Mouse (Mus musculus): ENCODE measurements around the gene Git2. TPM values are rescaled to one million over a fixed set of nuclear protein-coding genes. Genes with fewer than 3 reads are reported as not detected.

Gene Git2
- polyA plus RNA-seq, 1 experiment from 2014 or later = 52.5 TPM

- Histone ChIP-seq H3K9ac (peak overlapping the region; percentile 84), H3K4me3 (peak overlapping the region; percentile 86), H3K4me1 (peaks cover 8% of the 10 kb centered on the region), H3K27me3 (no peaks in the 10 kb centered on the region), H3K36me3 (peaks cover 46% of the 10 kb centered on the region), H3K9me3 (no peaks in the 10 kb centered on the region), H3K27ac (no peak overlapping the region), H3K4me2 (replicated peaks) (peak overlapping the region; percentile 87)
- no peak for ATAC-seq (ENCODE audit: low FRiP score, low read depth)
- 55% methylated on average over 15 of the region's 15 CpGs for WGBS
Observed at GRCm38 (mm10) chr5:114708491-114708890, 66.8 kb downstream of the Git2 start.

- Histone ChIP-seq H3K27me3 (no peaks in the 10 kb centered on the region), H3K4me1 (peaks cover 8% of the 10 kb centered on the region), H3K9ac (peak within 1 kb of the TSS; percentile 84), H3K9me3 (no peaks in the 10 kb centered on the region), H3K4me2 (replicated peaks) (peak within 1 kb of the TSS; percentile 87), H3K27ac (no peak within 1 kb of the TSS), H3K4me3 (peak within 1 kb of the TSS; percentile 86), H3K36me3 (peaks cover 36% of the 10 kb centered on the region)
- WGBS = 3% methylated on average over 49 of the region's 49 CpGs
- peak; percentile 82 for ATAC-seq (ENCODE audit: low FRiP score, low read depth)
Observed at GRCm38 (mm10) chr5:114707265-114708068, 67.8 kb downstream of the Git2 start, which contains the start of gene Tchp. TSS of gene Tchp (plus strand) at chr5:114707760.

- whole genome bisulfite sequencing = 63% methylated on average over 14 of the region's 14 CpGs
- no peak overlapping the region for H3K27ac ChIP-seq
- no peak overlapping the region for H3K9ac ChIP-seq
- ATAC-seq (ENCODE audit: low FRiP score, low read depth) = no peak
- H3K4me3 ChIP-seq = no peak overlapping the region
- no peaks in the 10 kb centered on the region for H3K27me3 ChIP-seq
- no peak overlapping the region for H3K4me2 ChIP-seq (replicated peaks)
- no peaks in the 10 kb centered on the region for H3K4me1 ChIP-seq
- no peaks in the 10 kb centered on the region for H3K36me3 ChIP-seq
- no peaks in the 10 kb centered on the region for H3K9me3 ChIP-seq
Observed at GRCm38 (mm10) chr5:114702403-114703392, 72.6 kb downstream of the Git2 start.

- ATAC-seq (ENCODE audit: low FRiP score, low read depth) = no peak
- H3K27me3 ChIP-seq = no peaks in the 10 kb centered on the region
- H3K36me3 ChIP-seq = no peaks in the 10 kb centered on the region
- no peak overlapping the region for H3K4me2 ChIP-seq (replicated peaks)
- H3K27ac ChIP-seq = no peak overlapping the region
- no peaks in the 10 kb centered on the region for H3K9me3 ChIP-seq
- H3K9ac ChIP-seq = no peak overlapping the region
- H3K4me1 ChIP-seq = no peaks in the 10 kb centered on the region
- no peak overlapping the region for H3K4me3 ChIP-seq
- WGBS = 54% methylated on average over 7 of the region's 7 CpGs
Observed at GRCm38 (mm10) chr5:114699015-114699414, 76.3 kb downstream of the Git2 start.

- WGBS = 86% methylated on average over 19 of the region's 19 CpGs
- Histone ChIP-seq H3K27me3 (no peaks in the 10 kb centered on the region), H3K36me3 (no peaks in the 10 kb centered on the region), H3K9me3 (no peaks in the 10 kb centered on the region), H3K4me2 (replicated peaks) (no peak overlapping the region), H3K9ac (no peak overlapping the region), H3K4me3 (no peak overlapping the region), H3K4me1 (no peaks in the 10 kb centered on the region), H3K27ac (no peak overlapping the region)
- ATAC-seq (ENCODE audit: low FRiP score, low read depth) = no peak
Observed at GRCm38 (mm10) chr5:114698044-114698746, 77.1 kb downstream of the Git2 start.

- Histone ChIP-seq H3K4me2 (replicated peaks) (no peak overlapping the region), H3K9me3 (no peaks in the 10 kb centered on the region), H3K4me3 (no peak overlapping the region), H3K27ac (no peak overlapping the region), H3K27me3 (no peaks in the 10 kb centered on the region), H3K4me1 (no peaks in the 10 kb centered on the region), H3K9ac (no peak overlapping the region), H3K36me3 (no peaks in the 10 kb centered on the region)
- ATAC-seq (ENCODE audit: low FRiP score, low read depth) = no peak
- WGBS = 80% methylated on average over 17 of the region's 17 CpGs
Observed at GRCm38 (mm10) chr5:114696939-114697338, 78.4 kb downstream of the Git2 start.

GRCm38 (mm10) chr5:114695775-114696174 lies 79.5 kb downstream of the Git2 start:
- no peaks in the 10 kb centered on the region for H3K9me3 ChIP-seq
- H3K4me1 ChIP-seq = peaks cover 4% of the 10 kb centered on the region
- no peak overlapping the region for H3K4me3 ChIP-seq
- H3K9ac ChIP-seq = no peak overlapping the region
- no peaks in the 10 kb centered on the region for H3K27me3 ChIP-seq
- no peak overlapping the region for H3K27ac ChIP-seq
- ATAC-seq (ENCODE audit: low FRiP score, low read depth) = no peak
- WGBS = 65% methylated on average over 5 of the region's 5 CpGs
- no peaks in the 10 kb centered on the region for H3K36me3 ChIP-seq
- no peak overlapping the region for H3K4me2 ChIP-seq (replicated peaks)

GRCm38 (mm10) chr5:114690633-114691567 lies 84.4 kb downstream of the Git2 start, which contains the start of gene Gltp:
TSS of gene Gltp (minus strand) at chr5:114690984.
- Histone ChIP-seq H3K4me1 (peaks cover 23% of the 10 kb centered on the region), H3K9ac (peak within 1 kb of the TSS; percentile 84), H3K27me3 (no peaks in the 10 kb centered on the region), H3K36me3 (no peaks in the 10 kb centered on the region), H3K27ac (peak within 1 kb of the TSS; percentile 28; the same call in 1 of the 2 replicates), H3K4me2 (replicated peaks) (peak within 1 kb of the TSS; percentile 93), H3K9me3 (no peaks in the 10 kb centered on the region), H3K4me3 (peak within 1 kb of the TSS; percentile 76)
- peak; percentile 96 for ATAC-seq (ENCODE audit: low FRiP score, low read depth)
- 5% methylated on average over 50 of the region's 75 CpGs for WGBS

- H3K9ac ChIP-seq = peak overlapping the region; percentile 84
- H3K4me2 ChIP-seq (replicated peaks) = peak overlapping the region; percentile 93
- no peak overlapping the region for H3K27ac ChIP-seq
- ATAC-seq (ENCODE audit: low FRiP score, low read depth) = 0 out of 2 replicates have a peak, but pooled peaks have one; percentile 17
- H3K4me3 ChIP-seq = peak overlapping the region; percentile 76
- H3K4me1 ChIP-seq = peaks cover 23% of the 10 kb centered on the region
- H3K9me3 ChIP-seq = no peaks in the 10 kb centered on the region
- no peaks in the 10 kb centered on the region for H3K36me3 ChIP-seq
- 22% methylated on average over 16 of the region's 16 CpGs for WGBS
- no peaks in the 10 kb centered on the region for H3K27me3 ChIP-seq
Observed at GRCm38 (mm10) chr5:114689700-114690366, 85.5 kb downstream of the Git2 start.

GRCm38 (mm10) chr5:114688703-114689102 lies 86.6 kb downstream of the Git2 start:
- no peak overlapping the region for H3K27ac ChIP-seq
- 0 out of 2 replicates have a peak overlapping the region, but pooled peaks have one; percentile 93 for H3K4me2 ChIP-seq (replicated peaks)
- H3K9ac ChIP-seq = no peak overlapping the region
- WGBS = 91% methylated on average over 13 of the region's 13 CpGs
- H3K27me3 ChIP-seq = no peaks in the 10 kb centered on the region
- no peaks in the 10 kb centered on the region for H3K9me3 ChIP-seq
- ATAC-seq (ENCODE audit: low FRiP score, low read depth) = no peak
- H3K36me3 ChIP-seq = no peaks in the 10 kb centered on the region
- H3K4me1 ChIP-seq = peaks cover 29% of the 10 kb centered on the region
- H3K4me3 ChIP-seq = peak overlapping the region; percentile 4; the same call in 1 of the 2 replicates

All from limb, embryonic 13.5 days (tissue).